In genomic region chr4:43906443-43906842, GRCm38 (mm10) we compare ENCODE assay signal across 9 mouse cellular contexts. TPM values are rescaled to one million over a fixed set of nuclear protein-coding genes. Genes with fewer than 3 reads are reported as not detected.
A peak's percentile ranks its signal among the peaks of the same experiment; 100 is the strongest.
DNase-seq lines count a peak whose midpoint lies in the region; ATAC-seq lines count a peak whose summit lies in the region.
"Had no signal": no experiment of that assay in that cellular context is flagged by ENCODE, and none has a peak within 500 bp of the region (broad histone marks: within the 10 kb centered on the region; RNA-seq: fewer than 3 reads in every experiment).

No protein-coding gene starts in this region.

- H3K27ac ChIP-seq in hindbrain, embryonic 15.5 days (replicated peaks): no peak overlapping the region
- no peak overlapping the region for H3K27ac ChIP-seq in forebrain, embryonic 10.5 days
- H3K27ac ChIP-seq: heart, embryonic 15.5 days had no signal

- H3K4me1 ChIP-seq in hindbrain, embryonic 15.5 days (replicated peaks): no peaks in the 10 kb centered on the region
- H3K4me1 ChIP-seq in forebrain, embryonic 10.5 days: no peaks in the 10 kb centered on the region

- no peaks in the 10 kb centered on the region for H3K9me3 ChIP-seq in hindbrain, embryonic 15.5 days
- no peaks in the 10 kb centered on the region for H3K9me3 ChIP-seq in forebrain, embryonic 10.5 days
- H3K9me3 ChIP-seq: heart, embryonic 15.5 days had no signal

- H3K9ac ChIP-seq in hindbrain, embryonic 15.5 days: no peak overlapping the region
- H3K9ac ChIP-seq: heart, embryonic 15.5 days had no signal

- no peak overlapping the region for H3K4me2 ChIP-seq in hindbrain, embryonic 15.5 days
- H3K4me2 ChIP-seq: heart, embryonic 15.5 days had no signal

- peaks cover 20% of the 10 kb centered on the region for H3K36me3 ChIP-seq in hindbrain, embryonic 15.5 days
- H3K36me3 ChIP-seq in forebrain, embryonic 10.5 days (replicated peaks): peaks cover 32% of the 10 kb centered on the region
- H3K36me3 ChIP-seq: heart, embryonic 15.5 days had no signal

- ATAC-seq in activated CD4-positive, CD25-positive, alpha-beta regulatory T cell, adult 4 months: peak; percentile 51
- peak; percentile 48; the same call in 1 of the 2 replicates for ATAC-seq in hindbrain, embryonic 15.5 days (ENCODE audit: low FRiP score, low read depth)

- H3K4me3 ChIP-seq in hindbrain, embryonic 15.5 days: no peak overlapping the region
- no peak overlapping the region for H3K4me3 ChIP-seq in forebrain, embryonic 10.5 days
- H3K4me3 ChIP-seq: heart, embryonic 15.5 days had no signal

- DNase-seq in ovary, postnatal 14 days (ENCODE audit: low spot score): peak; percentile 40
- DNase-seq in ovary, postnatal 10 days (ENCODE audit: low spot score): no peak
- peak; percentile 19 to 58 for DNase-seq in cerebellum, postnatal 25 days
- DNase-seq in left cerebral cortex, postnatal 4 days: peak; percentile 29
- DNase-seq in right cerebral cortex, adult 2 months (ENCODE audit: low spot score in 2 of 2): peak; percentile 76 to 85
- no peak for DNase-seq in forebrain, embryonic 10.5 days (ENCODE audit: extremely low spot score, low spot score)

- 36% methylated on average over 6 of the region's 6 CpGs for WGBS in hindbrain, embryonic 15.5 days
- 38% methylated on average over 6 of the region's 6 CpGs for WGBS in forebrain, embryonic 10.5 days

- intact Hi-C loops in left cerebral cortex, postnatal 4 days (cut with DNase I): loop anchor here (5.0 kb wide), 1 partner anchor 76 kb away; the partner anchor contains the start of gene Ccin

- H3K27me3 ChIP-seq in hindbrain, embryonic 15.5 days: no peaks in the 10 kb centered on the region
- no peaks in the 10 kb centered on the region for H3K27me3 ChIP-seq in forebrain, embryonic 10.5 days (ENCODE audit: poor library complexity, severe bottlenecking)
- H3K27me3 ChIP-seq: heart, embryonic 15.5 days had no signal

RNA-seq across cellular contexts. Expression of gene Reck, which starts 31.1 kb away (rescaled TPM):
- polyA plus RNA-seq in activated CD4-positive, CD25-positive, alpha-beta regulatory T cell, adult 4 months (2017; shearing (Covaris generic)): 1 to 10 TPM; 3.4 to 5.9 TPM
- polyA plus RNA-seq in hindbrain, embryonic 15.5 days (2015; fragmentation: Nextera tagmentation; extraction: Ambion mirVana): 5.4 TPM in 2 replicates
- 1 to 10 TPM; 6.8 to 7.6 TPM for total RNA-seq in left cerebral cortex, postnatal 4 days (2021)
- polyA plus RNA-seq in forebrain, embryonic 10.5 days (2016; fragmentation: Nextera tagmentation; extraction: Ambion mirVana): 9.4 and 11.2 TPM in 2 replicates

RNA-seq across cellular contexts. Expression of gene Glipr2, which starts 50.8 kb away (rescaled TPM):
- 100 to 1,000 TPM; 215 to 250 TPM for polyA plus RNA-seq in activated CD4-positive, CD25-positive, alpha-beta regulatory T cell, adult 4 months (2017; shearing (Covaris generic))
- polyA plus RNA-seq in hindbrain, embryonic 15.5 days (2015; fragmentation: Nextera tagmentation; extraction: Ambion mirVana): 35.2 and 38.8 TPM in 2 replicates
- total RNA-seq in left cerebral cortex, postnatal 4 days (2021): 10 to 100 TPM; 11.1 to 14.9 TPM
- polyA plus RNA-seq in forebrain, embryonic 10.5 days (2016; fragmentation: Nextera tagmentation; extraction: Ambion mirVana): 52.7 and 52.8 TPM in 2 replicates

RNA-seq across cellular contexts. Expression of gene Olfr155, which starts 55.1 kb away (rescaled TPM):
- polyA plus RNA-seq in activated CD4-positive, CD25-positive, alpha-beta regulatory T cell, adult 4 months (2017; shearing (Covaris generic)): under 1 TPM in 1 of 2 experiments, not detected in 1; 0.26 TPM
- polyA plus RNA-seq in hindbrain, embryonic 15.5 days (2015; fragmentation: Nextera tagmentation; extraction: Ambion mirVana): not detected in 2 replicates
- not detected for total RNA-seq in left cerebral cortex, postnatal 4 days (2021)
- not detected in 2 replicates for polyA plus RNA-seq in forebrain, embryonic 10.5 days (2016; fragmentation: Nextera tagmentation; extraction: Ambion mirVana)
- polyA plus RNA-seq: heart, embryonic 15.5 days had no signal

Comparison
In these comparisons a context has a peak if more than half of its experiments do, and no peak if none do; other contexts are left out.
1. DNase-seq: peak in ovary, postnatal 14 days (single experiment), cerebellum, postnatal 25 days (2 of 2), left cerebral cortex, postnatal 4 days (single experiment) and right cerebral cortex, adult 2 months (2 of 2); none in ovary, postnatal 10 days (single experiment) and forebrain, embryonic 10.5 days (single experiment).